ENCODE assay signal across 8 mouse cellular contexts in the genomic region with DNA sequence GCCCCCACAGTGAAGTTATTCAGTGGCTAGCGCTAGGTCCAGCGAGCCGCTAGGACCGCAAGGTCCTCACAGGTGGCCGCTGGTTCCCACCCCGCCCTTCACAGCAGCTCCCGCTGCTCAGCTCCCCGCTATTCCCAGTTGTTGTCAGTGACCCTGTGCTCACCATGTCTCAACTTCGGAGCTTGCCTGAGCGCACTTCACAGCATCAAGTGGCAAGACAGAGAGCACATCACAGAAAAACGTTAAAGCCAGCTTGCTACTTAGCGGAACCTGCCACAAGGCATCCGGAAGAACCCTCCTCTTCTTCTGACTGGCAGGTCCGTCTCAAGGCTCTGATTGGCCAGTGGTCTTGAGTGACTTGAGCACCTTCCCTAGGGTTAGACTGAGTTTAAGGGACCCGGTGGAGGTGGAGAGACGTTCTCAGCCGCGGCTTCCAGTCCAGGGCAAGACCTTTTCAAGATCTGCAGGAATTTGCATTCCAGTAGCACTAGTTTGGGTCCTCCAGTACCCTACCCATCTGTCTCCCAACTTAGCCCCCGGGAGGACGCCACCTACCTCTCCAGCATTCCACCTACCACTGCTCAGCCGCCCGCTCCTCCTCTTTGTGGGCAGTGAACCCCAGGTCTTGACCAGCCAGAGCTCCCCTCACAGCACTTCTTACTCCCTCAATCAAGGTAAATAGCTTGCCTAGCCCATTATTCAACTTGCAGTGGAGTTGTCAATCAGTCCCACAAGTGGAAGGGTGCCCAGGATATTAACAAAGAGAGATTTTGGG. TPM values are rescaled to one million over a fixed set of nuclear protein-coding genes. Genes with fewer than 3 reads are reported as not detected.
DNase-seq lines count a peak whose midpoint lies in the region; ATAC-seq and TF ChIP-seq lines count a peak whose summit lies in the region.

No protein-coding gene starts in this region.

- H3K9me3 ChIP-seq in CH12.LX (replicated peaks; ENCODE audit: low read length): no peaks in the 10 kb centered on the region
- H3K9me3 ChIP-seq in forebrain, embryonic 12.5 days: peaks cover 10% of the 10 kb centered on the region
- H3K9me3 ChIP-seq in heart, postnatal 0 days (replicated peaks; ENCODE audit: control insufficient read depth, low read length): no peaks in the 10 kb centered on the region
- H3K9me3 ChIP-seq in liver, embryonic 16.5 days (replicated peaks; ENCODE audit: control insufficient read depth, low read length): no peaks in the 10 kb centered on the region
- peaks cover 11% of the 10 kb centered on the region; the same call in 1 of the 2 replicates for H3K9me3 ChIP-seq in neural tube, embryonic 13.5 days

- H3K27ac ChIP-seq in CH12.LX (ENCODE audit: insufficient read depth, low read depth): peak overlapping the region; percentile 22; the same call in 1 of the 2 replicates
- peak overlapping the region; percentile 74 for H3K27ac ChIP-seq in forebrain, embryonic 12.5 days
- peak overlapping the region; percentile 86 for H3K27ac ChIP-seq in heart, postnatal 0 days (ENCODE audit: low read depth)
- peak overlapping the region; percentile 72 for H3K27ac ChIP-seq in liver, embryonic 16.5 days (ENCODE audit: low read length)
- peak overlapping the region; percentile 81 for H3K27ac ChIP-seq in neural tube, embryonic 13.5 days (replicated peaks)
- peak overlapping the region; percentile 85 for H3K27ac ChIP-seq in testis, adult 2 months (ENCODE audit: control insufficient read depth, insufficient read depth, low read depth, low read length)

- dilution Hi-C loops in CH12.LX (cut with MboI; ENCODE audit: extremely low pct_ligation_motif_present, extremely low pct_unique_long_range_greater_than_20kb, low sequenced_read_pairs): no loop called here

- WGBS in forebrain, embryonic 12.5 days: under 1% methylated on average over 22 of the region's 22 CpGs
- under 1% methylated on average over 22 of the region's 22 CpGs for WGBS in heart, postnatal 0 days
- 0% methylated on average over 22 of the region's 22 CpGs for WGBS in liver, embryonic 16.5 days (ENCODE audit: insufficient replicate concordance)
- WGBS in neural tube, embryonic 13.5 days: 1% methylated on average over 22 of the region's 22 CpGs

- in situ Hi-C loops in CH12.LX (cut with MboI; ENCODE audit: low pct_ligation_motif_present, low pct_unique_long_range_greater_than_20kb, low sequenced_read_pairs): no loop called here

- H3K79me2 ChIP-seq in CH12.LX (replicated peaks; ENCODE audit: control insufficient read depth, extremely low read depth, insufficient read depth, poor library complexity, severe bottlenecking): peaks cover 18% of the 10 kb centered on the region

- TF ChIP-seq POLR2A in CH12.LX (IDR thresholded peaks at IDR 0.05; ENCODE audit: low read depth, low read length): peak; percentile 74
- TF ChIP-seq POLR2A in testis, adult 2 months (IDR thresholded peaks at IDR 0.05; ENCODE audit: control insufficient read depth, low read depth, low read length): peak; percentile 67

- H3K27me3 ChIP-seq in CH12.LX (replicated peaks): no peaks in the 10 kb centered on the region
- no peaks in the 10 kb centered on the region for H3K27me3 ChIP-seq in forebrain, embryonic 12.5 days
- H3K27me3 ChIP-seq in heart, postnatal 0 days (ENCODE audit: control insufficient read depth, insufficient read depth, low read length): no peaks in the 10 kb centered on the region
- H3K27me3 ChIP-seq in liver, embryonic 16.5 days (ENCODE audit: control insufficient read depth, insufficient read depth, low read depth, low read length): no peaks in the 10 kb centered on the region
- H3K27me3 ChIP-seq in neural tube, embryonic 13.5 days: no peaks in the 10 kb centered on the region
- H3K27me3 ChIP-seq in testis, adult 2 months (ENCODE audit: control insufficient read depth, insufficient read depth, low read length): no peaks in the 10 kb centered on the region

- peak; percentile 98 for ATAC-seq in forebrain, embryonic 12.5 days (ENCODE audit: low FRiP score)
- peak; percentile 98 for ATAC-seq in heart, postnatal 0 days (ENCODE audit: insufficient read depth, low read depth)
- ATAC-seq in liver, embryonic 16.5 days (ENCODE audit: low read depth): peak; percentile 96
- ATAC-seq in neural tube, embryonic 13.5 days (ENCODE audit: low read depth): peak; percentile 99

- no peak for TF ChIP-seq EP300 in CH12.LX (IDR thresholded peaks at IDR 0.05; ENCODE audit: low read length)
- TF ChIP-seq EP300 in heart, postnatal 0 days (IDR thresholded peaks at IDR 0.05; ENCODE audit: low read depth): no peak

- H3K9ac ChIP-seq in CH12.LX (ENCODE audit: insufficient read depth, low read depth): peak overlapping the region; percentile 66
- peak overlapping the region; percentile 74 for H3K9ac ChIP-seq in forebrain, embryonic 12.5 days
- H3K9ac ChIP-seq in heart, postnatal 0 days (replicated peaks; ENCODE audit: low read depth, low read length): peak overlapping the region; percentile 74
- H3K9ac ChIP-seq in liver, embryonic 16.5 days (ENCODE audit: low read depth, low read length): peak overlapping the region; percentile 80
- H3K9ac ChIP-seq in neural tube, embryonic 13.5 days: peak overlapping the region; percentile 79

- TF ChIP-seq CTCF in CH12.LX (conservative IDR thresholded peaks at IDR 0.05 in 1 of 2, IDR thresholded peaks at IDR 0.05 in 1 of 2; ENCODE audit: low read depth in 2 of 2, low read length in 2 of 2): no peak
- no peak for TF ChIP-seq CTCF in heart, postnatal 0 days (IDR thresholded peaks at IDR 0.05; ENCODE audit: low read depth)
- TF ChIP-seq CTCF in testis, adult 2 months (IDR thresholded peaks at IDR 0.05; ENCODE audit: control insufficient read depth, insufficient read depth, insufficient replicate concordance, low read depth, low read length): no peak

- H3K4me3 ChIP-seq in CH12.LX (replicated peaks in 1 of 3; ENCODE audit: low read depth in 2 of 3, low read length in 2 of 3, poor library complexity in 1 of 3): peak overlapping the region; percentile 73 to 79 (median 76)
- H3K4me3 ChIP-seq in forebrain, embryonic 12.5 days (replicated peaks): peak overlapping the region; percentile 76
- H3K4me3 ChIP-seq in heart, postnatal 0 days (ENCODE audit: low read depth, low read length): peak overlapping the region; percentile 89
- peak overlapping the region; percentile 83 for H3K4me3 ChIP-seq in liver, embryonic 16.5 days (ENCODE audit: low read depth, low read length)
- peak overlapping the region; percentile 71 for H3K4me3 ChIP-seq in neural tube, embryonic 13.5 days
- H3K4me3 ChIP-seq in testis, adult 2 months (ENCODE audit: control insufficient read depth, low read depth, low read length): peak overlapping the region; percentile 99

- peak; percentile 91 for DNase-seq in CH12.LX (ENCODE audit: extremely low read depth)
- DNase-seq in c-Kit-positive CD71-positive TER-119-negative erythroid progenitor cells, embryonic 14.5 days (ENCODE audit: low read depth): peak; percentile 82
- peak; percentile 94 for DNase-seq in heart, postnatal 0 days (ENCODE audit: low spot score)
- DNase-seq in kidney, postnatal 4 days: peak; percentile 82 to 89

- TF ChIP-seq RAD21 in CH12.LX (IDR thresholded peaks at IDR 0.05; ENCODE audit: low read depth, low read length): no peak

- peaks cover 7 to 36% of the 10 kb centered on the region in 2 experiments; a peak in 3 of 4 replicates for H3K4me1 ChIP-seq in CH12.LX (ENCODE audit: control insufficient read depth in 1 of 2, insufficient read depth in 2 of 2)
- peaks cover 18% of the 10 kb centered on the region for H3K4me1 ChIP-seq in forebrain, embryonic 12.5 days
- H3K4me1 ChIP-seq in heart, postnatal 0 days (ENCODE audit: control insufficient read depth, insufficient read depth): 0 out of 2 replicates have a peak, but pooled peaks cover 11% of the 10 kb centered on the region
- peaks cover 22% of the 10 kb centered on the region for H3K4me1 ChIP-seq in liver, embryonic 16.5 days (ENCODE audit: control insufficient read depth, low read depth, low read length)
- H3K4me1 ChIP-seq in neural tube, embryonic 13.5 days (replicated peaks): peaks cover 20% of the 10 kb centered on the region
- peaks cover 6% of the 10 kb centered on the region for H3K4me1 ChIP-seq in testis, adult 2 months (ENCODE audit: control insufficient read depth, insufficient read depth, low read length)

- peaks cover 0 to 14% of the 10 kb centered on the region in 2 experiments for H3K36me3 ChIP-seq in CH12.LX (replicated peaks in 1 of 2; ENCODE audit: control insufficient read depth in 1 of 2, insufficient read depth in 1 of 2, low read length in 1 of 2)
- H3K36me3 ChIP-seq in forebrain, embryonic 12.5 days (replicated peaks): peaks cover 22% of the 10 kb centered on the region
- no peaks in the 10 kb centered on the region for H3K36me3 ChIP-seq in heart, postnatal 0 days (replicated peaks; ENCODE audit: control insufficient read depth, insufficient read depth, low read length)
- H3K36me3 ChIP-seq in liver, embryonic 16.5 days (ENCODE audit: control insufficient read depth, insufficient read depth): no peaks in the 10 kb centered on the region
- peaks cover 18% of the 10 kb centered on the region for H3K36me3 ChIP-seq in neural tube, embryonic 13.5 days
- H3K36me3 ChIP-seq in testis, adult 2 months (ENCODE audit: control insufficient read depth, insufficient read depth, low read length): no peaks in the 10 kb centered on the region

- H3K4me2 ChIP-seq in CH12.LX (ENCODE audit: insufficient read depth, low read depth, poor library complexity, severe bottlenecking): peak overlapping the region; percentile 90
- peak overlapping the region; percentile 71 for H3K4me2 ChIP-seq in forebrain, embryonic 12.5 days
- peak overlapping the region; percentile 72 for H3K4me2 ChIP-seq in heart, postnatal 0 days (ENCODE audit: low read depth, low read length)
- H3K4me2 ChIP-seq in liver, embryonic 16.5 days (ENCODE audit: low read depth, low read length): peak overlapping the region; percentile 78
- peak overlapping the region; percentile 81 for H3K4me2 ChIP-seq in neural tube, embryonic 13.5 days

TF ChIP-seq in CH12.LX, 34 proteins besides CTCF, POLR2A, EP300 and RAD21 (continues in another document):
- peak; percentile 76 for TF ChIP-seq ELF1 (IDR thresholded peaks at IDR 0.05; ENCODE audit: low read depth, low read length)
- TF ChIP-seq ZC3H11A (IDR thresholded peaks at IDR 0.05; ENCODE audit: low read depth, low read length): no peak
- TF ChIP-seq RCOR1 (conservative IDR thresholded peaks at IDR 0.05; ENCODE audit: low read depth, low read length): no peak
- TF ChIP-seq NRF1 (IDR thresholded peaks at IDR 0.05; ENCODE audit: low read depth, low read length): 0 out of 2 replicates have a peak, but pooled peaks have one; percentile 8

RNA-seq across cellular contexts. Expression of a gene that starts 30.4 kb away (rescaled TPM):
- total RNA-seq in CH12.LX (2012; rRNA removed) (5.4 and 6.1 TPM in 2 replicates), CH12.LX (2014; rRNA removed) (10.1 and 13.5 TPM in 2 replicates)
- 3.7 and 4.6 TPM in 2 replicates for polyA plus RNA-seq in CH12.LX (2012; ENCODE audit: insufficient read length, low read depth)
- polyA plus RNA-seq in forebrain, embryonic 12.5 days (2016; fragmentation: Nextera tagmentation; extraction: Ambion mirVana): 8.1 and 9.2 TPM in 2 replicates
- total RNA-seq in heart, postnatal 0 days (2014; rRNA removed; ENCODE audit: low replicate concordance): 4.5 and 5.5 TPM in 2 replicates
- 12.2 and 14.0 TPM in 2 replicates for polyA plus RNA-seq in heart, postnatal 0 days (2015; fragmentation: Nextera tagmentation; extraction: Ambion mirVana)
- polyA plus RNA-seq in liver, embryonic 16.5 days (2015; fragmentation: Nextera tagmentation; extraction: Ambion mirVana): 3.8 and 4.5 TPM in 2 replicates
- 9.2 and 9.4 TPM in 2 replicates for polyA plus RNA-seq in neural tube, embryonic 13.5 days (2015; fragmentation: Nextera tagmentation; extraction: Ambion mirVana)
- polyA plus RNA-seq in testis, adult 2 months (2012; rRNA removed): 0.29 and 0.41 TPM in 2 replicates

Comparison
In these comparisons a context has a peak if more than half of its experiments do, and no peak if none do; other contexts are left out.
1. Peak in every context shown above with its lines: DNase-seq, ATAC-seq, H3K4me3 ChIP-seq and H3K27ac ChIP-seq.
2. H3K27ac ChIP-seq: peak in every context shown above with its lines; median percentile 86 in heart, postnatal 0 days; 85 in testis, adult 2 months; 81 in neural tube, embryonic 13.5 days; 74 in forebrain, embryonic 12.5 days; 72 in liver, embryonic 16.5 days; 22 in CH12.LX.